Mouse (Mus musculus): ENCODE data around the gene Mrpl42.

- TF ChIP-seq CTCF (conservative IDR thresholded peaks at IDR 0.05; ENCODE audit: low read length) (no peak), NANOG (IDR thresholded peaks at IDR 0.05; ENCODE audit: borderline replicate concordance, low read length) (no peak)
Observed at GRCm38 (mm10) chr10:95477516-95477915, 24.2 kb downstream of the Mrpl42 start.

Measured in E14TG2a.4 (cell line).